Mouse (Mus musculus) cerebellum, postnatal 4 days (tissue): ENCODE results near the gene Hadhb.

Source experiments
- DNase-seq, 2 experiments: peaks; one replicate each; pipeline ENCODE4 v3.0.0; 2022; ENCODE audit warnings: low spot score in 2 of 2, mixed read lengths in 1 of 2

Gene Hadhb

DNA sequence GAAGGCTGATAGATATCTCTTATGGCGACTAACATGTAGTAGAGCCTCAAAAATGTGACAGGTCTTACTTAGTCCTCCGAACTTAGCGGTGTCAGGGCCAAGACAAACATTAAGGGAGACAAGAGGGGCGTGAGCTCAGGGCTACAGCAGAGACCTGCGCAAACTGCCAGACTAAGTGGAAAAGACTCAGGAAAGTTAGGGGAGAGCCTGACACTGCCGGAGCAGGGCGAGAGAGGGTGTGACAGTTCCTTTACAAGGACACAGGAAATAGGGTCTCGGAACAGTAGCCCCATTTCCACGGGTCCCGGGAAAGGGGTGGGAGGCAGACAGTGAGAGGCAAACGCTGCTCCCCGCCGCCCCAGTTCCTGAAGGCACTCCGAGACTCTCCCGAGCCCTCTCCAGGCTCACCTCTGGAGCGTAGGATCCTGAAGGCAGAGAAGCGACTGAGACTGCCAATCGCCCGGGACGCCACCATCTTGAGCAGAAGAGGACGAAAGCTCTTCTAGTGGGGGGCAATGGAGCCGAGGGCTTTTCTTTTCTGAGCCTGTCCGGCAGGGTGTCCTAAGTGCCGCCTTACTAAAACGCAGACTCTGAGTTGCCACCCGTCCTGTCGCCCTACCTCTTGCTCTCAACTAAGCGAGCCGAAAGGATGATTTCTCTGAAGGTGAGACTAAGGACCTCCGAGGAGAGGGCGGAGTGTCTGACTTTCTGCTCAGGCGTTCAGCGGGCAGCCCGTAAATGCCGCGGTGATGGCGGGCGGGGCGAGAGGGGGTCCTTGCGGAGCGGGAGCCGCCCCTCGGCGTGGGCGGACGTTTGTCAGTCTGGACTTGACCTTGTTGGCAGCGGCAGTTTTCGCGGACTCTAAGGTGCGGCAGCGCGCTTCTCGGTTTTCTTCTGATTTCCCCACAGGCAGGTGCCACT lies at the start of gene Hadhb, which contains the start of gene Hadha:
Gene Hadhb (plus strand): TSS at position 775 of the 921 bp plus-strand sequence.
Gene Hadha (minus strand): TSS at position 689 of the 921 bp plus-strand sequence.
- peak; percentile 73 to 90 for DNase-seq

- DNase-seq, result peak in 1 of 2 experiments; percentile 55
Observed at GRCm38 (mm10) chr5:30105668-30106300, 49.3 kb upstream of the Hadhb start, which contains the start of gene 3110082J24Rik. 3110082J24Rik (minus strand) TSS chr5:30106086.

DNA sequence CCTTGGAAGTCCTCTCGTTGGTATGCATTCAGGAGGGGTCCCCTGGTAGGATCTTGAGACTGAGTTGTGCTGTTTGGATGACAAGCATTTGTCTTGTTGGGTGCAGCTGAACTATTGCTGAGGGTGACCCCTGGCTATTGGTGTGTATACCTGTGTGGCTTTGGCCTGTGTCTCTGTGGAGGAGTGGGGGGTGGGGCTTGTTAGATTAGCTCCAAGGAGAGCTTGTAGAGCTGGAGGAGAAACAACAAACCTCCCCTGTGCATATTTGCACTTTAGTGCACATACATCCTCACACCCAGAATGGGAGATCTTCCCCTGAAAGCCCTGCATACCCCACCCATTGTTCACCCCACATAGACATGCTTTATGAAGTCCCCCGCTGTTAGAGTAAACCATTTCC lies 48.3 kb upstream of the Hadhb start:
- no peak for DNase-seq

- DNase-seq, result peak in 1 of 2 experiments; percentile 32
Observed at GRCm38 (mm10) chr5:30107186-30107585, 47.9 kb upstream of the Hadhb start.

DNA sequence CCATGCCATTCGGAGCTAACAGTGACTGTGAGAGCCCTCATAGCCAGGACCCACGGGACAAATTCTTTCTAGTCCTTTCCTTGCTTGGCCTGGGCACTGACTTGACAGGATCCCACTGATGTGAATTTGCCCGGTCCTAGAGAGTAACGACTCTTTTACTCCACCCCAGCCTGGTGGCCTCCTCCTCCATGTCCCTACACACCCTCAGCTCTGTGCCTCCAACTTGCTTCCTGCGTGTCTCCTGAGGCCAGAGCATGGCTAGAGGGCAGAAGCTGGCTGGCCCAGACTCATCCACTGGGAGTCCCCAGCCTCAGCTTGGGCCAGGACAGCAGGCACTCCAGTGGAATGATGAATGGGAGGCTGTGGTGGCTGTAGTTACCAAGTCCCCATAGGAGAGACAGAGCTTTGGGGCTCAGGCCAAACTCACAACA lies 47.4 kb upstream of the Hadhb start:
- DNase-seq, result no peak

- no peak for DNase-seq
Observed at GRCm38 (mm10) chr5:30108233-30108632, 46.8 kb upstream of the Hadhb start.

DNA sequence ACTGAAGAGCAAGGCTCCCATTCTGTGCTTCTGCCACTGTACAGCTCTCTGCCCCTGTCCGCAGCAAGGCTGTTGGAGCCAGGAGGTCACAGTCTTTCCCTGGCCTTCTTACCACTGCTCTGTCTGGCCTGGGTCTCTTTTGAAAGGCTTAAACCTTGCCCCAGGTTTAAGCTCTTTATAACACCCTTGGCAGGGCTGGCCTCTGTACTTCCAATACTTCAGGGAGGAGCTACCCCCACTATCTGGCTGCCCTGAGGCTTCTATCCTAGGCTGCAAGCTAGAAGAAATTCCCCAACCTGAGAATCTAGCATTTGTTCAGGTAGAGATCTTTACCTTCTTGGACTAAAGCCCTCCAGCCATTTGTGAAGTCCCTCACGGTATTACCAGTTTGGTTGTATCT lies 45.1 kb upstream of the Hadhb start:
- no peak for DNase-seq

- no peak for DNase-seq
Observed at GRCm38 (mm10) chr5:30110371-30111060, 44.5 kb upstream of the Hadhb start.

DNA sequence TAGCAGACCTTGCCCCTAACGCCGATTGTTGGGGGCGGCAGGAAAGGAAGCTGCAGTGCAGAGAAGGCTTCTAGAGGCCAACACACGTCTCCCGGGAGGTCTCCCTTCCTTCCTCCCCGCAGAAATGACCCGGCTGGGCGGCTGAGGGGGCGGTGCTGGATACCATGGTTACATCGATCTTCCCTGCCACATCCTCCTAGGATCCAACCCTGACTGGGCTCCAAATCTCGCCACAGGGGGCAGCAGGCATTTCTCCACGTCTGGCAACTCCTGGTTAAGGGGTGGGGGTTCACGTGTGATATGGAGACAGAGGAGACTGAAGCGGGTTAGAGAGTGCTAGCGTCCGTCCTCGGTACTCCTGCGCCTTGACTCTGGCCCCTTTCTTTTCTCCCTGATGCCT lies 43.9 kb upstream of the Hadhb start:
- DNase-seq, result peak; percentile 46 to 72

DNA sequence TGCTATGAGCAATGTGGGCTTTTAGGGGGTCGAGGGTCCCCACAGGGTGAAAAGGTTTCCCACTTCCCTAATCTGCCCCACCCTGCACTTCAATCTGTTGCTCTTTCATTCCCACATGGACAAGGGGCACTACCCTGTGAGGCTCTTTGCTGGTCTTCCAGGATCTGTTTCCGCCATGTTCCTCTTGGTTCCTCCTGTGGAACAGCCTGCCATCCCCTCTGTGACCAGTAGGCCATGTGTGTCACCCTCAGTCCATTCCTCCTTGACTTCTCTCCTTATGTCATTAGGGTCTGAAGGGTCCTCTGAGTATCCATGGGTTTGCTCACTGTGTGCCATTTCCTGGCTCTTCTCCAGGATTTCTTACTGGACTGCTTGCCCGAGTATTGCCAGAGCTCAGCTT lies 43.3 kb upstream of the Hadhb start:
- DNase-seq, result no peak

GRCm38 (mm10) chr5:30112533-30113068 lies 42.4 kb upstream of the Hadhb start:
- no peak for DNase-seq

GRCm38 (mm10) chr5:30113881-30114760 lies 40.9 kb upstream of the Hadhb start:
- peak; percentile 72 to 87 for DNase-seq

- DNase-seq, result no peak
Observed at GRCm38 (mm10) chr5:30114761-30115140, 40.3 kb upstream of the Hadhb start.

- no peak for DNase-seq
Observed at GRCm38 (mm10) chr5:30115718-30116117, 39.3 kb upstream of the Hadhb start.

DNA sequence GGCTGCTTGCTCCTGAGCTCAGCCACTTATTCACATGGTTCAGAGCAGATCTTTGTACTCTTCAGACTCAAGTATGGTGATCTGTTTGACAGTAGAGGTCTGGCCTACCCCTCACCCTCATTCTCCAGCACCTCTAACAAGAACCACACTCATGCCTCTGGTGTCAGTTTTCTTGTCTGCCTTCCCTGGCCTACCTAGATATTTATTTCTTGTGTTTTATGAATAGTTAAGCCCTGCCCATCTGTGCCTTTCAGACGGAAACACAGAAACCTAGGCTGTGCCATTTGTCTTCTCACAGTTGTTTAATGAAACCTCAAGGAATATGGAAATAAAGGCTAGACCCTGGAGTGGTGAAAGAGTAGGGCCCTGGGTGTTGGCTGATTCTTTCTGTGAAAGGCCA lies 37.0 kb upstream of the Hadhb start:
- DNase-seq, result no peak

- no peak for DNase-seq
Observed at GRCm38 (mm10) chr5:30119163-30119562, 35.9 kb upstream of the Hadhb start.

DNA sequence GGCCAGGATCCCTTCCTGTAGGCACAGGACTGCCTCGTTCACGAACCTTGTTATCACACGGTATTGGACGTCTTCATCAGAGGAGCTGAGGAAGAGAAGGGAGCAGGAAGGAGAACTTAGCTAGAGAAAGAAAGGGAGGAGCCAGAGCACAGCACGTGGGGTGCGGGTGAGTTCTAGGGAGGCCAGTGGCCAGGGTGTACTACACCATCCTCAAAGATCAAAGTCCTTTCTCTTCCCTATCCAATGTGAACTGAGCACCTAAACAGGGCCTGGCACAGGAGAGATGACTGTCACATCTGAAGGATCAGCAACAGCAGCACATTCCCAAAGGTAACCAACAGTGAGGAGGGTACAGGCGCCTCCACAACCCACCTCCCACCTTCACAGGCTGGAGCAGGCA lies 34.9 kb upstream of the Hadhb start:
- no peak for DNase-seq

DNA sequence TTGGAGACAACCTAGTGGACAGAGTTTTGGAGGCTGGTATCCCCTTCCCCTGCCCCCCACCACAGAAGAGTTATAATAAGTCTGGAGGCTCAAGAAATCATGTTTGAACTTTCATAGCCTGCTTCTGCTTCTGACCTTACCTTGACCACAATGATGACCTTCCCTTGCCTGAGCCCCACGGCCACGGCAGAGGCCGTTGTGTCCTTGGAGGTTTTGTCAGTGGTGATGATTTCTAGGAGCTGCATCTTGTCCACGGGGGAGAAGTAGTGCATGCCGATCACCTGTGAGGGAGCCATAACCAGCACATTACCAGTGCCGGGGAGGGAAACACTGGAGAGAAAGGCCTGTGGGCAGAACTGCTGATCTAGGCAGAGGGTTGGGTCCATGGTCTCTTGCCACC lies 32.6 kb upstream of the Hadhb start:
- no peak for DNase-seq

DNA sequence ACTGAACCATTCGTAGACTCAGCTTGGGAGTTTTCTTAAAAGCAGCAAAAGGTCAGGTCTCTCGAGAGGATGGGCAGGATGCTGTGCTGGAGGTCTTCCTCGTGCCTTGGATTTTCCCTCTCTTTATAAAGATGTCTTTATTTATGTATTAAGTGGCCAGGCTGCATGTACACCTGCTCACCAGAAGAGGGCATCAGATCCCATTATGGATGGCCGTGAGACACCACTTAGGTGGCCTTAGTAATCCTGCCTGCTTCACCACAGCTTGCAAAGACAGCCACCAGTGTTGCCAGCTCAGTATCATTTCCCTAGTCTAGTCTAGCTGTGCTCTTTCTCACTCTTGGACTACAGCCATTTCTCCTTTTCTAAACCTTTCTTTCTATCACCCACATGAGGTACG lies 29.5 kb upstream of the Hadhb start:
- DNase-seq, result no peak

DNA sequence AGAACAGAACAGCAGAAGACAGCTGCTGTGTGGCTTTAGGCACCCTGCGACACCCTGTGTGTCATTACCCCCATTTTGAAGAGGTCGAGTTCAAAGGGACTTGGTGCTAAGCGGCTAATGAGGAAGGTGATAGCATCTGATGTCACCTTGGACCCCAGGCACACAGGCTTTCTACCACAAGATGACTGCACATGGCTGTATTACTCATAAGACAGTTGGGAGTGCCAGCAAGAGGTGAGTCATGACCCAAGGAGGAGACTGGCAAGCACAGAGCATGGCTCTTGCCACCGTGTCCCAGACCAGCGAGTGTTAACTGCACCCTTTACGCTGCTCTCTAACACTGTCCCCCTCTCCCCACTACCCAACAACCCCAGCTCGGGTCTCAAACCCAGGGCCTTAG lies 28.3 kb upstream of the Hadhb start:
- DNase-seq, result no peak
